Mouse (Mus musculus) intestine, embryonic 16.5 days (tissue): Measurements from ENCODE around the gene Snrpn. TPM values are rescaled to one million over a fixed set of nuclear protein-coding genes. Genes with fewer than 3 reads are reported as not detected.

ENCODE experiments used
- polyA plus RNA-seq: library from polyadenylated mRNA; unstranded; fragments of >200 nt; fragmentation: Nextera tagmentation; extraction: Ambion mirVana; gene quantifications from 2 replicates; pipeline ENCODE4 v1.2.1, GENCODE M21; 2015

Snrpn gene
- polyA plus RNA-seq, 1 experiment from 2014 or later, result 44.4 TPM

Other genes starting within 250 kb of the Snrpn start
- gene Snurf, start 135.2 kb downstream of the Snrpn start, polyA plus RNA-seq, result 33.5 and 35.5 TPM in 2 replicates
- gene Gm38393, start 135.2 kb downstream of the Snrpn start, polyA plus RNA-seq, result 0.18 and 0.33 TPM in 2 replicates